Mouse (Mus musculus): ENCODE data around the gene Pld1. TPM values are rescaled to one million over a fixed set of nuclear protein-coding genes. Genes with fewer than 3 reads are reported as not detected.

The Pld1 gene
- polyA plus RNA-seq, 1 experiment = not detected

GRCm38 (mm10) chr3:27982436-27983017, 44.0 kb downstream of the Pld1 start:
- no peaks in the 10 kb centered on the region for H3K27me3 ChIP-seq (ENCODE audit: control insufficient read depth)
- no peaks in the 10 kb centered on the region for H3K36me3 ChIP-seq (ENCODE audit: control insufficient read depth)
- no peak overlapping the region for H3K4me3 ChIP-seq (replicated peaks)
- no peaks in the 10 kb centered on the region; the same call in 1 of the 2 replicates for H3K4me1 ChIP-seq (ENCODE audit: control insufficient read depth)
- no peak for TF ChIP-seq GATA1 (IDR thresholded peaks at IDR 0.05; ENCODE audit: low read length)
- no peak for TF ChIP-seq TAL1 (IDR thresholded peaks at IDR 0.05; ENCODE audit: low read length)
- H3K9me3 ChIP-seq (ENCODE audit: control insufficient read depth, low read length) = no peaks in the 10 kb centered on the region

- no peaks in the 10 kb centered on the region for H3K36me3 ChIP-seq (ENCODE audit: control insufficient read depth)
- no peaks in the 10 kb centered on the region; the same call in 1 of the 2 replicates for H3K4me1 ChIP-seq (ENCODE audit: control insufficient read depth)
- H3K27me3 ChIP-seq (ENCODE audit: control insufficient read depth) = no peaks in the 10 kb centered on the region
- no peaks in the 10 kb centered on the region for H3K9me3 ChIP-seq (ENCODE audit: control insufficient read depth, low read length)
- TF ChIP-seq TAL1 (IDR thresholded peaks at IDR 0.05; ENCODE audit: low read length) (no peak), GATA1 (IDR thresholded peaks at IDR 0.05; ENCODE audit: low read length) (no peak)
- no peak overlapping the region for H3K4me3 ChIP-seq (replicated peaks)
These were observed 44.8 kb downstream of the Pld1 start for GRCm38 (mm10) chr3:27983274-27983673.

- Histone ChIP-seq H3K9me3 (ENCODE audit: control insufficient read depth, low read length) (no peaks in the 10 kb centered on the region), H3K27me3 (ENCODE audit: control insufficient read depth) (no peaks in the 10 kb centered on the region), H3K4me1 (ENCODE audit: control insufficient read depth) (no peaks in the 10 kb centered on the region; the same call in 1 of the 2 replicates), H3K4me3 (replicated peaks) (peak overlapping the region; percentile 39), H3K36me3 (ENCODE audit: control insufficient read depth) (no peaks in the 10 kb centered on the region)
- TF ChIP-seq TAL1 (IDR thresholded peaks at IDR 0.05; ENCODE audit: low read length) (no peak), GATA1 (IDR thresholded peaks at IDR 0.05; ENCODE audit: low read length) (no peak)
These were observed 45.6 kb downstream of the Pld1 start for GRCm38 (mm10) chr3:27983935-27984577.

GRCm38 (mm10) chr3:27984620-27985019, 46.1 kb downstream of the Pld1 start:
- Histone ChIP-seq H3K9me3 (ENCODE audit: control insufficient read depth, low read length) (no peaks in the 10 kb centered on the region), H3K36me3 (ENCODE audit: control insufficient read depth) (no peaks in the 10 kb centered on the region), H3K27me3 (ENCODE audit: control insufficient read depth) (no peaks in the 10 kb centered on the region), H3K4me1 (ENCODE audit: control insufficient read depth) (no peaks in the 10 kb centered on the region; the same call in 1 of the 2 replicates), H3K4me3 (replicated peaks) (peak overlapping the region; percentile 39)
- no peak for TF ChIP-seq GATA1 (IDR thresholded peaks at IDR 0.05; ENCODE audit: low read length)
- no peak for TF ChIP-seq TAL1 (IDR thresholded peaks at IDR 0.05; ENCODE audit: low read length)

- H3K9me3 ChIP-seq (ENCODE audit: control insufficient read depth, low read length) = no peaks in the 10 kb centered on the region
These were observed 46.8 kb downstream of the Pld1 start for GRCm38 (mm10) chr3:27985344-27985743.

GRCm38 (mm10) chr3:27987891-27988536, 49.5 kb downstream of the Pld1 start:
- H3K27me3 ChIP-seq (ENCODE audit: control insufficient read depth) = no peaks in the 10 kb centered on the region
- no peak overlapping the region for H3K4me3 ChIP-seq (replicated peaks)
- no peaks in the 10 kb centered on the region for H3K36me3 ChIP-seq (ENCODE audit: control insufficient read depth)
- no peaks in the 10 kb centered on the region; the same call in 1 of the 2 replicates for H3K4me1 ChIP-seq (ENCODE audit: control insufficient read depth)
- no peak for TF ChIP-seq TAL1 (IDR thresholded peaks at IDR 0.05; ENCODE audit: low read length)
- no peak for TF ChIP-seq GATA1 (IDR thresholded peaks at IDR 0.05; ENCODE audit: low read length)
- H3K9me3 ChIP-seq (ENCODE audit: control insufficient read depth, low read length) = no peaks in the 10 kb centered on the region

More at GRCm38 (mm10) chr3:27985344-27985743, 46.8 kb downstream of the Pld1 start:
- Histone ChIP-seq H3K36me3 (ENCODE audit: control insufficient read depth) (no peaks in the 10 kb centered on the region), H3K4me3 (replicated peaks) (no peak overlapping the region), H3K27me3 (ENCODE audit: control insufficient read depth) (no peaks in the 10 kb centered on the region), H3K4me1 (ENCODE audit: control insufficient read depth) (no peaks in the 10 kb centered on the region; the same call in 1 of the 2 replicates)
- no peak for TF ChIP-seq GATA1 (IDR thresholded peaks at IDR 0.05; ENCODE audit: low read length)
- TF ChIP-seq TAL1 (IDR thresholded peaks at IDR 0.05; ENCODE audit: low read length) = no peak

GRCm38 (mm10) chr3:27991100-27991703, 52.7 kb downstream of the Pld1 start:
- H3K27me3 ChIP-seq (ENCODE audit: control insufficient read depth) = no peaks in the 10 kb centered on the region
- no peaks in the 10 kb centered on the region for H3K36me3 ChIP-seq (ENCODE audit: control insufficient read depth)
- no peak overlapping the region for H3K4me3 ChIP-seq (replicated peaks)
- H3K4me1 ChIP-seq (ENCODE audit: control insufficient read depth) = no peaks in the 10 kb centered on the region
- TF ChIP-seq GATA1 (IDR thresholded peaks at IDR 0.05; ENCODE audit: low read length) (no peak), TAL1 (IDR thresholded peaks at IDR 0.05; ENCODE audit: low read length) (no peak)
- H3K9me3 ChIP-seq (ENCODE audit: control insufficient read depth, low read length) = no peaks in the 10 kb centered on the region

GRCm38 (mm10) chr3:27994175-27994990, 55.9 kb downstream of the Pld1 start:
- Histone ChIP-seq H3K4me1 (ENCODE audit: control insufficient read depth) (no peaks in the 10 kb centered on the region), H3K27me3 (ENCODE audit: control insufficient read depth) (no peaks in the 10 kb centered on the region), H3K4me3 (replicated peaks) (no peak overlapping the region), H3K9me3 (ENCODE audit: control insufficient read depth, low read length) (no peaks in the 10 kb centered on the region), H3K36me3 (ENCODE audit: control insufficient read depth) (no peaks in the 10 kb centered on the region)
- TF ChIP-seq GATA1 (IDR thresholded peaks at IDR 0.05; ENCODE audit: low read length) (no peak), TAL1 (IDR thresholded peaks at IDR 0.05; ENCODE audit: low read length) (no peak)
